Mouse (Mus musculus) kidney, adult 2 months (tissue): Measurements from ENCODE around the gene Rnf214. TPM values are rescaled to one million over a fixed set of nuclear protein-coding genes. Genes with fewer than 3 reads are reported as not detected.

Experiments
- DNase-seq: peaks from one replicate; pipeline ENCODE4 v3.0.0; 2021
- H3K27ac ChIP-seq: fragments of 200-500 bp; 2 replicates; pipeline ENCODE4 v1.5.1; 2012; ENCODE audit warnings: low read depth, low read length, control low read depth, inconsistent platforms; ENCODE audit not compliant: insufficient read depth
- H3K27me3 ChIP-seq: fragments of 200-500 bp; replicated peaks from 2 replicates; pipeline ENCODE4 v1.6.1; 2012; ENCODE audit warnings: mild to moderate bottlenecking, moderate library complexity, low read length, inconsistent platforms; ENCODE audit not compliant: control insufficient read depth, insufficient read depth
- H3K36me3 ChIP-seq: fragments of 200-500 bp; 2 replicates; pipeline ENCODE4 v1.6.1; 2012; ENCODE audit warnings: mild to moderate bottlenecking, moderate library complexity, low read length, inconsistent platforms; ENCODE audit not compliant: control insufficient read depth, insufficient read depth
- H3K4me1 ChIP-seq: fragments of 200-500 bp; 2 replicates; pipeline ENCODE4 v1.6.1; 2011; ENCODE audit warnings: low read length; ENCODE audit not compliant: control insufficient read depth, insufficient read depth
- H3K4me3 ChIP-seq: fragments of 200-500 bp; 2 replicates; pipeline ENCODE4 v1.5.1; 2011; ENCODE audit warnings: mild to moderate bottlenecking, low read depth, low read length, control low read depth; ENCODE audit not compliant: insufficient read depth
- CTCF ChIP-seq: fragments of 200-500 bp; conservative IDR thresholded peaks from 2 replicates; pipeline ENCODE4 v1.5.1; 2011; ENCODE audit warnings: low read depth, mild to moderate bottlenecking, control low read depth, low read length, moderate library complexity, mixed read lengths; ENCODE audit not compliant: insufficient read depth, insufficient read length
- POLR2A ChIP-seq: fragments of 200-500 bp; IDR thresholded peaks from one replicate; pipeline ENCODE4 v1.6.1; 2011; ENCODE audit warnings: low read depth, low read length, control low read depth
- WGBS: fragments of 180-500 bp; shearing (Covaris S2); methylation state at CpG from one replicate; pipeline ENCODE4 v1.1.7; 2018; 5-methylcytosine and 5-hydroxymethylcytosine counted together
- polyA plus RNA-seq: library from polyadenylated mRNA; depleted of rRNA; stranded (reverse); fragments of >200 nt; gene quantifications from 2 replicates; pipeline ENCODE4 v1.2.3, GENCODE M21; 2012

Gene Rnf214
- polyA plus RNA-seq, 1 experiment: 17.0 TPM

- TF ChIP-seq POLR2A (no peak), CTCF (peak; percentile 75)
- H3K4me3 ChIP-seq: no peak overlapping the region
- peaks cover 12% of the 10 kb centered on the region; the same call in 1 of the 2 replicates for H3K4me1 ChIP-seq
- 59% methylated on average over 1 of the region's 1 CpGs for WGBS
- peaks cover 11% of the 10 kb centered on the region for H3K36me3 ChIP-seq
- no peaks in the 10 kb centered on the region for H3K27me3 ChIP-seq
- no peak overlapping the region for H3K27ac ChIP-seq
- peak; percentile 67 for DNase-seq
Observed at GRCm38 (mm10) chr9:45911673-45912072, 5.0 kb upstream of the Rnf214 start.

- Histone ChIP-seq H3K27me3 (no peaks in the 10 kb centered on the region), H3K36me3 (peaks cover 11% of the 10 kb centered on the region), H3K27ac (peak overlapping the region; percentile 56; the same call in 1 of the 2 replicates), H3K4me1 (peaks cover 12% of the 10 kb centered on the region; the same call in 1 of the 2 replicates), H3K4me3 (no peak overlapping the region)
- WGBS: 75% methylated on average over 3 of the region's 3 CpGs
- TF ChIP-seq CTCF: no peak
- no peak for TF ChIP-seq POLR2A
- DNase-seq: no peak
Observed at GRCm38 (mm10) chr9:45910995-45911394, 4.3 kb upstream of the Rnf214 start.

GRCm38 (mm10) chr9:45907078-45907428 lies 342 bp upstream of the Rnf214 start:
- Histone ChIP-seq H3K4me1 (peaks cover 14% of the 10 kb centered on the region; the same call in 1 of the 2 replicates), H3K27ac (peak overlapping the region; percentile 68), H3K36me3 (peaks cover 2% of the 10 kb centered on the region; the same call in 1 of the 2 replicates), H3K27me3 (no peaks in the 10 kb centered on the region), H3K4me3 (peak overlapping the region; percentile 81)
- DNase-seq: no peak
- under 1% methylated on average over 19 of the region's 19 CpGs for WGBS
- TF ChIP-seq POLR2A (no peak), CTCF (no peak)

- peak; percentile 34 for DNase-seq
- TF ChIP-seq CTCF (no peak), POLR2A (no peak)
- 2% methylated on average over 21 of the region's 27 CpGs for WGBS
- Histone ChIP-seq H3K27me3 (no peaks in the 10 kb centered on the region), H3K4me3 (peak overlapping the region; percentile 81), H3K27ac (peak overlapping the region; percentile 78), H3K36me3 (no peaks in the 10 kb centered on the region), H3K4me1 (peaks cover 14% of the 10 kb centered on the region; the same call in 1 of the 2 replicates)
Observed at GRCm38 (mm10) chr9:45905811-45906237, 887 bp downstream of the Rnf214 start.

GRCm38 (mm10) chr9:45905196-45905595 lies 1.5 kb downstream of the Rnf214 start:
- no peak overlapping the region for H3K27ac ChIP-seq
- no peaks in the 10 kb centered on the region for H3K27me3 ChIP-seq
- no peak overlapping the region for H3K4me3 ChIP-seq
- DNase-seq: no peak
- 51% methylated on average over 4 of the region's 4 CpGs for WGBS
- TF ChIP-seq CTCF (no peak), POLR2A (no peak)
- peaks cover 11% of the 10 kb centered on the region; the same call in 1 of the 2 replicates for H3K4me1 ChIP-seq
- H3K36me3 ChIP-seq: no peaks in the 10 kb centered on the region

- Histone ChIP-seq H3K4me1 (no peaks in the 10 kb centered on the region), H3K4me3 (no peak overlapping the region), H3K27me3 (no peaks in the 10 kb centered on the region), H3K36me3 (peaks cover 8% of the 10 kb centered on the region), H3K27ac (no peak overlapping the region)
- no peak for DNase-seq
- no peak for TF ChIP-seq POLR2A
- TF ChIP-seq CTCF: no peak
Observed at GRCm38 (mm10) chr9:45893681-45894080, 13.0 kb downstream of the Rnf214 start.

- DNase-seq: peak; percentile 60
- Histone ChIP-seq H3K4me1 (no peaks in the 10 kb centered on the region), H3K27me3 (no peaks in the 10 kb centered on the region), H3K27ac (no peak overlapping the region), H3K36me3 (no peaks in the 10 kb centered on the region), H3K4me3 (no peak overlapping the region)
- no peak for TF ChIP-seq POLR2A
- no peak for TF ChIP-seq CTCF
- 60% methylated on average over 2 of the region's 2 CpGs for WGBS
Observed at GRCm38 (mm10) chr9:45877928-45878327, 28.8 kb downstream of the Rnf214 start.
